Mouse (Mus musculus) cerebellum, adult 2 months (tissue): ENCODE measurements around the gene Axl. TPM values are rescaled to one million over a fixed set of nuclear protein-coding genes. Genes with fewer than 3 reads are reported as not detected.

Experiments used
- DNase-seq, 2 experiments: peaks; one replicate each; pipeline ENCODE4 v3.0.0; 2021
- H3K27ac ChIP-seq: fragments of 200-500 bp; 2 replicates; pipeline ENCODE4 v1.5.1; 2012; ENCODE audit warnings: low read length, control low read depth, inconsistent platforms; ENCODE audit not compliant: insufficient read depth
- H3K27me3 ChIP-seq: fragments of 200-500 bp; 2 replicates; pipeline ENCODE4 v1.6.1; 2012; ENCODE audit warnings: inconsistent platforms, mild to moderate bottlenecking, low read length, moderate library complexity; ENCODE audit not compliant: control insufficient read depth, insufficient read depth
- H3K4me1 ChIP-seq: fragments of 200-500 bp; 2 replicates; pipeline ENCODE4 v1.6.1; 2011; ENCODE audit warnings: low read length; ENCODE audit not compliant: control insufficient read depth, insufficient read depth
- H3K4me3 ChIP-seq: fragments of 200-500 bp; replicated peaks from 2 replicates; pipeline ENCODE3; 2011; ENCODE audit warnings: mild to moderate bottlenecking, low read depth, low read length, control low read depth; ENCODE audit not compliant: insufficient read depth
- CTCF ChIP-seq: fragments of 200-500 bp; IDR thresholded peaks from 2 replicates; pipeline ENCODE4 v1.5.1; 2011; ENCODE audit warnings: low read depth, mild to moderate bottlenecking, control low read depth, low read length, moderate library complexity, borderline replicate concordance; ENCODE audit not compliant: insufficient read depth
- POLR2A ChIP-seq: fragments of 200-500 bp; IDR thresholded peaks from 2 replicates; pipeline ENCODE4 v1.6.1; 2011; ENCODE audit warnings: low read length, control low read depth, borderline replicate concordance; ENCODE audit not compliant: insufficient read depth
- WGBS: fragments of 180-500 bp; shearing (Covaris S2); methylation state at CpG from one replicate; pipeline ENCODE4 v1.1.7; 2018; 5-methylcytosine and 5-hydroxymethylcytosine counted together
- polyA plus RNA-seq: library from polyadenylated mRNA; depleted of rRNA; stranded (reverse); fragments of >200 nt; gene quantifications from 2 replicates; pipeline ENCODE4 v1.2.3, GENCODE M21; 2012; rRNA removed

Gene Axl
- 23.6 and 27.1 TPM in 2 replicates for polyA plus RNA-seq

GRCm38 (mm10) chr7:25788220-25789128 is at the start of gene Axl:
Gene Axl, minus strand, starts transcription at chr7:25788705.
- Histone ChIP-seq H3K27ac (peak within 1 kb of the TSS; percentile 43; the same call in 1 of the 2 replicates), H3K4me1 (no peaks in the 10 kb centered on the region), H3K27me3 (peaks cover 3% of the 10 kb centered on the region; the same call in 1 of the 2 replicates), H3K4me3 (peak within 1 kb of the TSS; percentile 47)
- peak; percentile 22 to 24 for DNase-seq
- TF ChIP-seq CTCF (no peak), POLR2A (no peak)
- 2% methylated on average over 30 of the region's 30 CpGs for WGBS

GRCm38 (mm10) chr7:25835188-25835891 is 46.8 kb upstream of the Axl start:
- no peak for TF ChIP-seq POLR2A
- TF ChIP-seq CTCF = no peak
- WGBS = 81% methylated on average over 10 of the region's 10 CpGs
- no peaks in the 10 kb centered on the region for H3K4me1 ChIP-seq

GRCm38 (mm10) chr7:25831557-25832530 is 43.3 kb upstream of the Axl start:
- no peaks in the 10 kb centered on the region for H3K4me1 ChIP-seq
- no peaks in the 10 kb centered on the region for H3K27me3 ChIP-seq
- TF ChIP-seq POLR2A = no peak
- no peak for TF ChIP-seq CTCF
- DNase-seq = no peak
- 81% methylated on average over 10 of the region's 10 CpGs for WGBS
- H3K4me3 ChIP-seq = no peak overlapping the region
- H3K27ac ChIP-seq = no peak overlapping the region

More at GRCm38 (mm10) chr7:25835188-25835891, 46.8 kb upstream of the Axl start:
- Histone ChIP-seq H3K27me3 (no peaks in the 10 kb centered on the region), H3K27ac (no peak overlapping the region), H3K4me3 (no peak overlapping the region)
- DNase-seq = no peak

GRCm38 (mm10) chr7:25830251-25830650 is 41.7 kb upstream of the Axl start:
- 46% methylated on average over 2 of the region's 2 CpGs for WGBS
- Histone ChIP-seq H3K4me1 (no peaks in the 10 kb centered on the region), H3K27me3 (no peaks in the 10 kb centered on the region), H3K4me3 (no peak overlapping the region), H3K27ac (no peak overlapping the region)
- no peak for TF ChIP-seq CTCF
- no peak for TF ChIP-seq POLR2A
- no peak for DNase-seq

GRCm38 (mm10) chr7:25827199-25827598 is 38.7 kb upstream of the Axl start:
- Histone ChIP-seq H3K27ac (no peak overlapping the region), H3K4me1 (no peaks in the 10 kb centered on the region), H3K4me3 (no peak overlapping the region), H3K27me3 (no peaks in the 10 kb centered on the region)
- no peak for TF ChIP-seq POLR2A
- no peak for TF ChIP-seq CTCF
- WGBS = 44% methylated on average over 3 of the region's 3 CpGs
- DNase-seq = no peak

GRCm38 (mm10) chr7:25826029-25826428 is 37.5 kb upstream of the Axl start:
- TF ChIP-seq POLR2A = no peak
- no peak for TF ChIP-seq CTCF
- DNase-seq = no peak
- H3K27me3 ChIP-seq = no peaks in the 10 kb centered on the region
- no peak overlapping the region for H3K27ac ChIP-seq
- WGBS = 77% methylated on average over 6 of the region's 6 CpGs
- H3K4me1 ChIP-seq = no peaks in the 10 kb centered on the region
- H3K4me3 ChIP-seq = no peak overlapping the region

GRCm38 (mm10) chr7:25825043-25825442 is 36.5 kb upstream of the Axl start:
- Histone ChIP-seq H3K27me3 (no peaks in the 10 kb centered on the region), H3K4me1 (no peaks in the 10 kb centered on the region), H3K27ac (no peak overlapping the region), H3K4me3 (no peak overlapping the region)
- TF ChIP-seq POLR2A = no peak
- TF ChIP-seq CTCF = no peak
- 56% methylated on average over 9 of the region's 9 CpGs for WGBS
- DNase-seq = no peak
